18 mouse cellular contexts compared by ENCODE assay signal in the genomic region with DNA sequence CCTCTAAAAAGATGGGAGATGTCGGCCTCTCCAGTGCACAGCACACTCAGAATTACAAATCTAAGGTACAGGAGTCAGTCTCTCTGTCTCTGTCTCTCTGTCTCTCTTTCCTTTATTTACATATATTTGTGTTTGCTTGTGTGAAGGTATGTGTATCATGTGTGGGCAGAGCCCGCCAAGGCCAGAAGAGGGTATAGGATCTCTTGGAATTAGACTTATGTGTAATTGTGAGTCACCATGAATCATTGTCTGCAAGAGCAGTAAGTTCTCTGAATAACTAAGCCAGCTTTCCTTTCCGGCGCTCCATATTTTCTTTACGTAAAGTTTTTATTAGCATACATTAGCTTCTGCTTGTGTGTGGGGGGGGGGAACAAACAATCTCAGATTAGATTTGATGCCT. TPM values are rescaled to one million over a fixed set of nuclear protein-coding genes. Genes with fewer than 3 reads are reported as not detected.
DNase-seq lines count a peak whose midpoint lies in the region; ATAC-seq and TF ChIP-seq lines count a peak whose summit lies in the region.
"Had no signal": no experiment of that assay in that cellular context is flagged by ENCODE, and none has a peak within 500 bp of the region (broad histone marks: within the 10 kb centered on the region; RNA-seq: fewer than 3 reads in every experiment).

No protein-coding gene starts in this region.

- peaks cover 12% of the 10 kb centered on the region; the same call in 1 of the 2 replicates for H3K4me1 ChIP-seq in liver, adult 2 months (ENCODE audit: control insufficient read depth, insufficient read depth, low read length)
- peaks cover 15% of the 10 kb centered on the region for H3K4me1 ChIP-seq in embryonic fibroblast, embryonic 13.5 days (ENCODE audit: control insufficient read depth, insufficient read depth, low read length)
- no peaks in the 10 kb centered on the region; the same call in 1 of the 2 replicates for H3K4me1 ChIP-seq in stomach, postnatal 0 days (replicated peaks; ENCODE audit: control insufficient read depth, insufficient read depth)

- H3K9ac ChIP-seq in liver, adult 2 months (ENCODE audit: low read depth, low read length), result peak overlapping the region; percentile 53
- no peak overlapping the region for H3K9ac ChIP-seq in stomach, postnatal 0 days (ENCODE audit: low read length)
- H3K9ac ChIP-seq: lung, embryonic 14.5 days had no signal

- H3K27ac ChIP-seq in liver, adult 2 months (replicated peaks; ENCODE audit: insufficient read depth, low read depth, low read length), result peak overlapping the region; percentile 86
- peak overlapping the region; percentile 100 for H3K27ac ChIP-seq in embryonic fibroblast, embryonic 13.5 days (ENCODE audit: insufficient read depth, low read length)
- peak overlapping the region; percentile 53; the same call in 1 of the 2 replicates for H3K27ac ChIP-seq in stomach, postnatal 0 days (replicated peaks)
- H3K27ac ChIP-seq: heart, adult 2 months; limb, embryonic 10.5 days had no signal

- 47% methylated on average over 5 of the region's 5 CpGs for WGBS in liver, adult 2 months
- WGBS in large intestine, adult 2 months, result 45% methylated on average over 5 of the region's 5 CpGs
- WGBS in stomach, postnatal 0 days, result 60% methylated on average over 5 of the region's 5 CpGs

- no peak for TF ChIP-seq POLR2A in liver, adult 2 months (IDR thresholded peaks at IDR 0.05; ENCODE audit: extremely low read depth, insufficient read depth, low read length)
- no peak for TF ChIP-seq POLR2A in embryonic fibroblast, embryonic 13.5 days (IDR thresholded peaks at IDR 0.05; ENCODE audit: low read depth, low read length)

- no peaks in the 10 kb centered on the region for H3K9me3 ChIP-seq in stomach, postnatal 0 days (ENCODE audit: control insufficient read depth, low read length)
- H3K9me3 ChIP-seq: limb, embryonic 10.5 days had no signal

- peaks cover 20% of the 10 kb centered on the region for H3K79me2 ChIP-seq in liver, adult 2 months (ENCODE audit: control insufficient read depth, insufficient read depth, low read length)

- ATAC-seq in stomach, postnatal 0 days (ENCODE audit: low FRiP score, low TSS enrichment), result peak; percentile 85
- ATAC-seq in megakaryocyte-erythroid progenitor cell, adult 5-6 weeks (replicated peaks; ENCODE audit: low FRiP score, low TSS enrichment, poor library complexity, severe bottlenecking), result no peak
- ATAC-seq: CD4-positive, CD25-positive, alpha-beta regulatory T cell, adult 4 months; hindbrain, embryonic 16.5 days had no signal

- H3K4me3 ChIP-seq in liver, adult 2 months (ENCODE audit: insufficient read depth, low read depth, low read length), result peak overlapping the region; percentile 54
- no peak overlapping the region for H3K4me3 ChIP-seq in embryonic fibroblast, embryonic 13.5 days (ENCODE audit: insufficient read depth, low read length)
- H3K4me3 ChIP-seq in stomach, postnatal 0 days (ENCODE audit: low read depth, low read length), result no peak overlapping the region
- H3K4me3 ChIP-seq: heart, adult 2 months; limb, embryonic 10.5 days had no signal

- DNase-seq in liver, adult 2 months (ENCODE audit: extremely low read depth, low read depth, low spot score), result no peak
- DNase-seq in liver, result no peak
- peak; percentile 25 for DNase-seq in large intestine, adult 2 months (ENCODE audit: low read depth, low spot score)
- DNase-seq in stomach, postnatal 0 days (ENCODE audit: low spot score), result no peak
- DNase-seq in cerebellum, postnatal 10 days, result no peak
- DNase-seq: adrenal gland, postnatal 25 days; cerebellum, adult 11 months; cerebellum, postnatal 25 days; heart, adult 2 months; heart, postnatal 4 days; lung, embryonic 14.5 days; lung, postnatal 36 days; thymus, postnatal 14 days had no signal

- TF ChIP-seq CTCF in liver, adult 2 months (IDR thresholded peaks at IDR 0.05; ENCODE audit: low read depth, low read length), result no peak
- no peak for TF ChIP-seq CTCF in embryonic fibroblast, embryonic 13.5 days (IDR thresholded peaks at IDR 0.05; ENCODE audit: borderline replicate concordance, insufficient read depth, low read length)
- TF ChIP-seq CTCF in stomach, postnatal 0 days (IDR thresholded peaks at IDR 0.05; ENCODE audit: low read depth), result no peak

- H3K4me2 ChIP-seq in stomach, postnatal 0 days (replicated peaks; ENCODE audit: low read depth), result no peak overlapping the region
- H3K4me2 ChIP-seq: lung, embryonic 14.5 days had no signal

- peaks cover 18% of the 10 kb centered on the region for H3K36me3 ChIP-seq in liver, adult 2 months (ENCODE audit: control insufficient read depth, insufficient read depth, low read length)
- H3K36me3 ChIP-seq in stomach, postnatal 0 days (ENCODE audit: control insufficient read depth, insufficient read depth, low read length), result no peaks in the 10 kb centered on the region
- H3K36me3 ChIP-seq: limb, embryonic 10.5 days had no signal

- TF ChIP-seq EP300 in stomach, postnatal 0 days (optimal IDR thresholded peaks at IDR 0.05), result no peak

- H3K27me3 ChIP-seq in liver, adult 2 months (ENCODE audit: control insufficient read depth, insufficient read depth, low read length), result no peaks in the 10 kb centered on the region
- no peaks in the 10 kb centered on the region for H3K27me3 ChIP-seq in stomach, postnatal 0 days (ENCODE audit: control insufficient read depth, insufficient read depth, low read length)

RNA-seq across cellular contexts. Expression of gene Phldb2, which starts 7.7 kb away (rescaled TPM):
- 51.2 and 58.3 TPM in 2 replicates for total RNA-seq in liver, adult 2 months (2014; rRNA removed)
- polyA plus RNA-seq in liver, adult 2 months (2012; rRNA removed), result 19.1 and 20.0 TPM in 2 replicates
- polyA plus RNA-seq in embryonic fibroblast, embryonic 13.5 days (2011; ENCODE audit: insufficient read length, low read depth, missing spikeins), result 253 and 317 TPM in 2 replicates
- 1.6 and 4.6 TPM in 2 replicates for polyA plus RNA-seq in large intestine, adult 2 months (2012; rRNA removed)
- polyA plus RNA-seq in stomach, postnatal 0 days (2015; fragmentation: Nextera tagmentation; extraction: Ambion mirVana), result 9.7 and 13.2 TPM in 2 replicates
- total RNA-seq in megakaryocyte-erythroid progenitor cell, adult 5-6 weeks (2014; fragmentation: Nextera tagmentation), result not detected in 2 replicates
- total RNA-seq in megakaryocyte-erythroid progenitor cell, adult 5-6 weeks (2017), result not detected in 2 replicates

Comparison
In these comparisons a context has a peak if more than half of its experiments do, and no peak if none do; other contexts are left out.
1. RNA of gene Phldb2, which starts 7.7 kb away (polyA plus RNA-seq): 253 to 317 TPM in embryonic fibroblast, embryonic 13.5 days; 19.1 to 20.0 TPM in liver, adult 2 months, 9.7 to 13.2 TPM in stomach, postnatal 0 days and 1.6 to 4.6 TPM in large intestine, adult 2 months; every median in the first group is over 10 times any median in the second.
2. Peak in every context shown above with its lines, with median percentiles within 50 percentile points of each other: H3K27ac ChIP-seq.